In the genomic region with DNA sequence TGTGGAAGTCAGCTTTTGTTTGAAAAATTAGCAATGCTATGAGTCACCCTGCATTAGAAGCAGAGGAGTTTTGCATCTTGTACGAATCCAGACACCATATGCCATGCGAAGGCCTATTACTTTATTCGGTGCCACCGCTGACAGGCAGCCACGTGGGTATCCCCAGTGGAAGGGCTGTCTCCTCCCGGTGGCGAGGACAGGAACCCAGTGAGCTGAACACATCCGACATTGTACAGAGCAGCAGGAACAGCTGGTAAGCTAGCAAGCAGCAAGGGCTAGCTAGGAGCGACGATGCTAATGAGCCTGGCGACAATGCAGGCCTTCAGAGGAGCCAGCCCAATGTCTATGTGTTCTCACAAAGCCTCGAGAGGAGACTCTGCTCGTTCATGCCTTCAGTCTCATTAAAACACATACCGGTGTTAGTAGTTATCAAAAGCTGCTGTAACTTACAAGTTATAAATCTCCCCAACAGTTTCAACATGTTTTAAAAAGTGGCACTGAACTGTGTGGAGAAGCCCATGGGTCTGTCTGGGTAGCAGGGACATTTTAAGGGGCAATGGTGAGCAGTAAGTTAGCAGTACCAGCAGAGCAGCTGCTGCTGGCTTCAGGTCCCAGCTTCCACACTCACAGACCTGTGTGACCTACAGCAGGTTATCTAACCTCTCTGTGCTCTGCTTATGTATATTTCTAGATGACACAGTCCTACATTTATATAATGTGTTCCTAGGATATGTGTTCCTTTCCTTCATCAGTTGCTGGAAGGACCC, we compare ENCODE assay signal across 9 mouse cellular contexts.
DNase-seq lines count a peak whose midpoint lies in the region; ATAC-seq and TF ChIP-seq lines count a peak whose summit lies in the region.
"Had no signal": no experiment of that assay in that cellular context is flagged by ENCODE, and none has a peak within 500 bp of the region (broad histone marks: within the 10 kb centered on the region; RNA-seq: fewer than 3 reads in every experiment).

No protein-coding gene starts in this region.

- peaks cover 40% of the 10 kb centered on the region for H3K4me1 ChIP-seq in forebrain, embryonic 14.5 days (ENCODE audit: control insufficient read depth, insufficient read depth, low read length)
- peaks cover 16% of the 10 kb centered on the region for H3K4me1 ChIP-seq in midbrain, embryonic 16.5 days (ENCODE audit: control insufficient read depth, insufficient read depth, low read length)
- no peaks in the 10 kb centered on the region for H3K4me1 ChIP-seq in lung, postnatal 0 days (ENCODE audit: insufficient read depth, low read depth, low read length)

- H3K27ac ChIP-seq in forebrain, embryonic 14.5 days (ENCODE audit: low read depth, low read length) = peak overlapping the region; percentile 81
- H3K27ac ChIP-seq in midbrain, embryonic 16.5 days (ENCODE audit: low read length) = peak overlapping the region; percentile 53; the same call in 1 of the 2 replicates
- no peak overlapping the region for H3K27ac ChIP-seq in lung, postnatal 0 days (ENCODE audit: low read length)

- TF ChIP-seq EP300 in lung, postnatal 0 days (IDR thresholded peaks at IDR 0.05) = no peak

- no peak overlapping the region; the same call in 1 of the 2 replicates for H3K9ac ChIP-seq in forebrain, embryonic 14.5 days (ENCODE audit: low read length)
- H3K9ac ChIP-seq in midbrain, embryonic 16.5 days (ENCODE audit: low read depth, low read length) = peak overlapping the region; percentile 52; the same call in 1 of the 2 replicates
- no peak overlapping the region for H3K9ac ChIP-seq in lung, postnatal 0 days (replicated peaks; ENCODE audit: low read depth)

- H3K36me3 ChIP-seq in forebrain, embryonic 14.5 days (ENCODE audit: control insufficient read depth, insufficient read depth, low read length) = no peaks in the 10 kb centered on the region
- H3K36me3 ChIP-seq in midbrain, embryonic 16.5 days (ENCODE audit: control insufficient read depth, insufficient read depth, low read length) = no peaks in the 10 kb centered on the region
- no peaks in the 10 kb centered on the region; the same call in 1 of the 2 replicates for H3K36me3 ChIP-seq in lung, postnatal 0 days (ENCODE audit: insufficient read depth, low read length)

- H3K9me3 ChIP-seq in forebrain, embryonic 14.5 days (replicated peaks; ENCODE audit: control insufficient read depth, low read length) = no peaks in the 10 kb centered on the region
- no peaks in the 10 kb centered on the region for H3K9me3 ChIP-seq in midbrain, embryonic 16.5 days (replicated peaks; ENCODE audit: control insufficient read depth, low read length, poor library complexity, severe bottlenecking)
- H3K9me3 ChIP-seq in lung, postnatal 0 days (ENCODE audit: low read length) = no peaks in the 10 kb centered on the region

- H3K27me3 ChIP-seq in forebrain, embryonic 14.5 days (replicated peaks; ENCODE audit: control insufficient read depth, insufficient read depth, low read length) = no peaks in the 10 kb centered on the region
- H3K27me3 ChIP-seq in midbrain, embryonic 16.5 days (ENCODE audit: control insufficient read depth, insufficient read depth, low read depth, low read length) = no peaks in the 10 kb centered on the region
- H3K27me3 ChIP-seq in lung, postnatal 0 days (replicated peaks; ENCODE audit: insufficient read depth, low read length) = no peaks in the 10 kb centered on the region

- peak; percentile 22; the same call in 1 of the 2 replicates for TF ChIP-seq CTCF in brain, embryonic 14.5 days (IDR thresholded peaks at IDR 0.05; ENCODE audit: borderline replicate concordance, extremely low read depth, insufficient read depth, insufficient read length)
- no peak for TF ChIP-seq CTCF in lung, postnatal 0 days (IDR thresholded peaks at IDR 0.05)

- H3K4me2 ChIP-seq in forebrain, embryonic 14.5 days (ENCODE audit: low read length) = no peak overlapping the region
- peak overlapping the region; percentile 9; the same call in 1 of the 2 replicates for H3K4me2 ChIP-seq in midbrain, embryonic 16.5 days (ENCODE audit: low read length)
- no peak overlapping the region for H3K4me2 ChIP-seq in lung, postnatal 0 days (replicated peaks; ENCODE audit: low read depth, low read length)

- WGBS in forebrain, embryonic 14.5 days = 4% methylated on average over 14 of the region's 14 CpGs
- WGBS in midbrain, embryonic 16.5 days = 6% methylated on average over 14 of the region's 14 CpGs
- WGBS in lung, postnatal 0 days = 57% methylated on average over 14 of the region's 14 CpGs

- TF ChIP-seq POLR2A in brain, embryonic 14.5 days (IDR thresholded peaks at IDR 0.05; ENCODE audit: borderline replicate concordance, extremely low read depth, insufficient read depth, insufficient read length, poor library complexity, severe bottlenecking) = no peak

- DNase-seq in brain, embryonic 14.5 days (ENCODE audit: low read depth) = peak; percentile 97
- peak; percentile 93 for DNase-seq in forebrain, embryonic 14.5 days (ENCODE audit: low spot score)
- DNase-seq in layer of hippocampus, adult 9-11 months = peak; percentile 89
- no peak for DNase-seq in spleen, postnatal 4 days (ENCODE audit: low spot score in 2 of 2)
- no peak for DNase-seq in lung, postnatal 25 days (ENCODE audit: low spot score)
- DNase-seq in lung, postnatal 0 days (ENCODE audit: low spot score) = no peak
- DNase-seq in ovary, postnatal 14 days (ENCODE audit: low spot score) = no peak

- H3K4me3 ChIP-seq in forebrain, embryonic 14.5 days (ENCODE audit: low read depth, low read length) = no peak overlapping the region
- H3K4me3 ChIP-seq in midbrain, embryonic 16.5 days (ENCODE audit: low read depth, low read length) = no peak overlapping the region
- no peak overlapping the region for H3K4me3 ChIP-seq in lung, postnatal 0 days (ENCODE audit: low read depth, low read length)
- H3K4me3 ChIP-seq: myocyte had no signal

- peak; percentile 97 for ATAC-seq in forebrain, embryonic 14.5 days
- ATAC-seq in midbrain, embryonic 16.5 days = peak; percentile 88
- ATAC-seq in lung, postnatal 0 days = no peak

Comparison
In these comparisons a context has a peak if more than half of its experiments do, and no peak if none do; other contexts are left out.
1. DNase-seq: peak in brain, embryonic 14.5 days (single experiment), forebrain, embryonic 14.5 days (single experiment) and layer of hippocampus, adult 9-11 months (single experiment); none in spleen, postnatal 4 days (0 of 2), lung, postnatal 25 days (single experiment), lung, postnatal 0 days (single experiment) and ovary, postnatal 14 days (single experiment).